Mouse (Mus musculus) central nervous system, embryonic 18 days (tissue): ENCODE measurements around the gene Pink1. TPM values are rescaled to one million over a fixed set of nuclear protein-coding genes. Genes with fewer than 3 reads are reported as not detected.

Source experiments
- polyA plus RNA-seq: library from polyadenylated mRNA; depleted of rRNA; stranded (reverse); fragments of >200 nt; gene quantifications from 2 replicates; pipeline ENCODE4 v1.2.3, GENCODE M21; 2012; rRNA removed

Pink1 gene
- 105 and 107 TPM in 2 replicates for polyA plus RNA-seq

GRCm38 (mm10) chr4:138326077-138326695 is at the start of gene Pink1:
TSS of gene Pink1 (minus strand) at chr4:138326307.

DNA sequence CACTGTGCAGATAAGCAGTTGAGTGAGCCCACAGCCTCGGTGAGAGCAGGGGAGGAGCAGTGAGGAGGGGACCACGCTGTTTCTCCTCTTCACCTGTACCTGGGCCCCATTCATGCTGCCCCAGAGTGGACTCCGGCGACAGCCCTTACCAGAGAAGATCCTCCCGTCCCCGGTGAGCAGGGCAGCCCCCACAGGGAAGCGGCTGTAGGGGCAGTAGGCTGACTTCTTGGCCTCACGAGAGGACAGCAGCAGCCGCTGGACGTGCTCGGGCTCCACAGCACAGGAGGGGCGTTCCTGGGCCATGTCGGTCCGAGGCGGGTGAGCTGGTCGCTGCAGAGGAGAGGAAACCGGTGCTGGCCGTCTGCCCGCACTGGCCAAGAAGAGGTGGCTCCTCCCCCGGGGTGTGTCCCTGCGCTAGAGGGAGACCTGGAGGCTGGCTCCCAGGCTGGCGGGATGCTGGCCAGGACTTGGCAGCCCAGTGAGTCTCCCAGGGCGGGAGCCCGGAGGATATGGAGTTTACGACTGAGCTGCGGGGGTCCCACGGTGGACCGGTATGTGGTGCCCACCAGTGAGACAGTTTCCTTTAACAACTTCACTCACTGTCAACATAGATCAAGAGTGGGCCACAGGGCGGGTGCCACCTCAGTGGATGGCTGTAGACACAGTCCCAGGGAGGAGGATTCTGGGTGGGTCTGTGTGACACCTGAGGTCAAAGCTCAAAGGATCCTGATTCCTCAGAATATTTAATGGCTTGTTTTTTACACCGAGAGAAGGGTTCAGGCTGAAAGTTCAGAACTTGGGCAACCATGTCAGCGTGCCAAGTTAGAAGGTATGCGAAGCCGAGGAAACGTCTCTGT is 41.8 kb upstream of the Pink1 start, which contains the start of gene Cda:
Cda (minus strand) TSS at position 352 of the 857 bp plus-strand sequence.

DNA sequence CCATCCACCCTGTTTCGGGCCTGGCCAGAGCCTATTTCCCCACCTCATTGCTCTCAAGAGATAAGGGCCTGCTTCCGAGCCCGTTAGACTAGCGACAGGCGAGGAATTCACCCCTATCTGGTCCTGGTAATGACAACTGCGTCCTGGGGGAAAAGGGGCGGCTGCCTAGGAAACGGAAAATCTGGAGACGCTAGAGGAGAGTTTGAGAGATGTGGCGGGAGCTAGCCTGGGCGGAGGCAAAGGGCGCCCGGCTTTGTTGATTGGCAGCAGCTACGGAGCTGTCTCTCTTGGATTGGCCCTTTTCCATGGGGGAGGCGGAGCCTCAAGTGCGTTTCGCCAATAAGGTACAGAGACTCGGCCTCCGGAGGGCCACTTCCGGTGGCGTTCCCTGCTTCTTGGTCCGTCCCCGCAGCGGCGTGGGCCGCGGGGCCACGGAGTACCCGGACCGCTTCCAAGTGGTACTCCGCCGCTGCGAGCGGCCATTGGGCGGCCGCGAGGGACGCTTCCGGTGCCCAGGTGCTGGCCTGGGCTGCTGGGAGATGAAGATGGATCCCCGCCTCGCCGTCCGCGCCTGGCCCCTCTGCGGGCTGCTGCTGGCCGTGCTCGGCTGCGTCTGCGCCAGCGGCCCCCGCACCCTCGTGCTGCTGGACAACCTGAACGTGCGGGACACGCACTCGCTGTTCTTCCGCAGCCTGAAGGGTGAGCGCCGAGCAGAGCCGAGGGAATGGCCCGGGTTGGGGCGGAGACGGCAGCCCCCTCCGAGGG is 21.6 kb downstream of the Pink1 start, which contains the start of gene Ddost:
Ddost (plus strand) TSS at position 391 of the 765 bp plus-strand sequence.

Other genes starting within 250 kb of the Pink1 start
- gene Hp1bp3, start 110.0 kb downstream of the Pink1 start, polyA plus RNA-seq = 186 and 197 TPM in 2 replicates
- gene Sh2d5, start 75.9 kb downstream of the Pink1 start, polyA plus RNA-seq = 28.9 and 29.2 TPM in 2 replicates
- 4.9 and 5.4 TPM in 2 replicates for gene Kif17, start 75.9 kb downstream of the Pink1 start, polyA plus RNA-seq
- gene Ddost, start 21.6 kb downstream of the Pink1 start, polyA plus RNA-seq = 142 and 152 TPM in 2 replicates
- gene Cda, start 41.7 kb upstream of the Pink1 start, polyA plus RNA-seq = 3.9 and 5.1 TPM in 2 replicates
- 13.0 and 13.7 TPM in 2 replicates for gene Fam43b, start 70.2 kb upstream of the Pink1 start, polyA plus RNA-seq
- 18.5 and 20.5 TPM in 2 replicates for gene Mul1, start 108.4 kb upstream of the Pink1 start, polyA plus RNA-seq
- 44.5 and 47.5 TPM in 2 replicates for gene Camk2n1, start 128.0 kb upstream of the Pink1 start, polyA plus RNA-seq